Comparison of ENCODE assay signal across 12 mouse cellular contexts in the genomic region with DNA sequence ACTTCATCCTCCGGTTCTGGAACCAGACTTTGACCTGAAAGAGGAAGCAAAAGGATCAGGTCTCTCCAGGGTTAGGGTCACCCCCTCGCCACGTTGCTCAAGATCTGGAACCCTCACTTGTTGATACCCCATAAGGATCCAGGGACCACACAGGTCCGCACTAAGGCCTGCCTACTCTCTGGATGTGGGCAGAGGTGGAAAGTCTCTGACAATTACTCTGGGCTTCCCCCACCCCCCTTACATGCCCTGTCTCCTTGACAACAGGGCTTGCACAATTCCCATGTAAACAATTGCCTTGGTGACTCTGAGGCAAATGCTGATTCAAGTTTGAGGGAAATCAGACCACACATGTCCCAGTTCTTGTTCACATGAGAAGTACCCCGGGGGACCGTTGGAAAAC. TPM values are rescaled to one million over a fixed set of nuclear protein-coding genes. Genes with fewer than 3 reads are reported as not detected.
A peak's percentile ranks its signal among the peaks of the same experiment; 100 is the strongest.
DNase-seq lines count a peak whose midpoint lies in the region; ATAC-seq and TF ChIP-seq lines count a peak whose summit lies in the region.
"Had no signal": no experiment of that assay in that cellular context is flagged by ENCODE, and none has a peak within 500 bp of the region (broad histone marks: within the 10 kb centered on the region; RNA-seq: fewer than 3 reads in every experiment).

No protein-coding gene starts in this region.

- no peaks in the 10 kb centered on the region for H3K9me3 ChIP-seq in intestine, embryonic 15.5 days
- no peaks in the 10 kb centered on the region for H3K9me3 ChIP-seq in intestine, postnatal 0 days (ENCODE audit: control insufficient read depth)
- no peaks in the 10 kb centered on the region for H3K9me3 ChIP-seq in liver, embryonic 14.5 days (ENCODE audit: control insufficient read depth, low read length)
- no peaks in the 10 kb centered on the region for H3K9me3 ChIP-seq in midbrain, embryonic 14.5 days (ENCODE audit: control insufficient read depth, low read length)
- H3K9me3 ChIP-seq in kidney, embryonic 16.5 days (ENCODE audit: low read length) = no peaks in the 10 kb centered on the region
- H3K9me3 ChIP-seq: megakaryocyte, embryonic 14.5 days had no signal

- H3K4me2 ChIP-seq in intestine, embryonic 15.5 days (replicated peaks) = no peak overlapping the region
- H3K4me2 ChIP-seq in intestine, postnatal 0 days (replicated peaks; ENCODE audit: low read depth) = no peak overlapping the region
- no peak overlapping the region; the same call in 1 of the 2 replicates for H3K4me2 ChIP-seq in liver, embryonic 14.5 days (ENCODE audit: low read depth)
- H3K4me2 ChIP-seq in midbrain, embryonic 14.5 days (ENCODE audit: low read length) = no peak overlapping the region
- H3K4me2 ChIP-seq in kidney, embryonic 16.5 days (replicated peaks; ENCODE audit: low read depth, low read length) = no peak overlapping the region

- 43% methylated on average over 6 of the region's 6 CpGs for WGBS in intestine, embryonic 15.5 days
- WGBS in intestine, postnatal 0 days = 44% methylated on average over 6 of the region's 6 CpGs
- WGBS in liver, embryonic 14.5 days (ENCODE audit: insufficient replicate concordance) = 31% methylated on average over 6 of the region's 6 CpGs
- WGBS in midbrain, embryonic 14.5 days = 54% methylated on average over 6 of the region's 6 CpGs
- WGBS in kidney, embryonic 16.5 days = 70% methylated on average over 6 of the region's 6 CpGs

- no peak for TF ChIP-seq EP300 in liver, embryonic 14.5 days (IDR thresholded peaks at IDR 0.05; ENCODE audit: low read depth)

- H3K4me3 ChIP-seq in intestine, embryonic 15.5 days (replicated peaks) = no peak overlapping the region
- no peak overlapping the region for H3K4me3 ChIP-seq in intestine, postnatal 0 days (ENCODE audit: low read depth, low read length)
- H3K4me3 ChIP-seq in liver, embryonic 14.5 days (ENCODE audit: insufficient read depth in 1 of 2, low read depth in 2 of 2, low read length in 2 of 2) = no peak overlapping the region
- no peak overlapping the region for H3K4me3 ChIP-seq in midbrain, embryonic 14.5 days (replicated peaks; ENCODE audit: low read depth, low read length)
- H3K4me3 ChIP-seq in kidney, embryonic 16.5 days (ENCODE audit: low read length) = no peak overlapping the region
- H3K4me3 ChIP-seq: megakaryocyte, embryonic 14.5 days had no signal

- DNase-seq in liver, embryonic 14.5 days (ENCODE audit: low read depth in 3 of 3, low spot score in 3 of 3) = peak in 2 of 3 experiments; percentile 13 to 29
- DNase-seq in midbrain, embryonic 14.5 days = peak; percentile 29
- no peak for DNase-seq in left cerebral cortex, adult 18-20 months (ENCODE audit: low spot score in 2 of 2)
- DNase-seq: cerebellum, postnatal 25 days; heart, postnatal 4 days; thymus, postnatal 4 days had no signal

- no peak overlapping the region for H3K27ac ChIP-seq in intestine, embryonic 15.5 days
- no peak overlapping the region for H3K27ac ChIP-seq in intestine, postnatal 0 days (ENCODE audit: low read depth, low read length)
- no peak overlapping the region for H3K27ac ChIP-seq in liver, embryonic 14.5 days
- H3K27ac ChIP-seq in midbrain, embryonic 14.5 days (replicated peaks; ENCODE audit: low read depth, low read length) = no peak overlapping the region
- H3K27ac ChIP-seq in kidney, embryonic 16.5 days (ENCODE audit: low read length) = no peak overlapping the region

- TF ChIP-seq CTCF in intestine, postnatal 0 days (IDR thresholded peaks at IDR 0.05; ENCODE audit: low read depth) = no peak
- TF ChIP-seq CTCF in liver, embryonic 14.5 days (IDR thresholded peaks at IDR 0.05; ENCODE audit: low read depth) = no peak

- peaks cover 39% of the 10 kb centered on the region for H3K4me1 ChIP-seq in intestine, embryonic 15.5 days (replicated peaks)
- H3K4me1 ChIP-seq in intestine, postnatal 0 days (replicated peaks; ENCODE audit: control insufficient read depth, insufficient read depth, low read length) = peaks cover 4% of the 10 kb centered on the region; the same call in 1 of the 2 replicates
- H3K4me1 ChIP-seq in liver, embryonic 14.5 days (replicated peaks; ENCODE audit: control insufficient read depth in 2 of 2, insufficient read depth in 2 of 2, low read length in 1 of 2) = peaks cover 0 to 5% of the 10 kb centered on the region in 2 experiments; a peak in 1 of 4 replicates
- peaks cover 14% of the 10 kb centered on the region for H3K4me1 ChIP-seq in midbrain, embryonic 14.5 days (ENCODE audit: control insufficient read depth, insufficient read depth, low read length)
- H3K4me1 ChIP-seq in kidney, embryonic 16.5 days (ENCODE audit: insufficient read depth, low read length) = peaks cover 52% of the 10 kb centered on the region

- no peak overlapping the region for H3K9ac ChIP-seq in intestine, embryonic 15.5 days
- no peak overlapping the region for H3K9ac ChIP-seq in intestine, postnatal 0 days (ENCODE audit: low read depth, low read length)
- H3K9ac ChIP-seq in liver, embryonic 14.5 days (replicated peaks) = no peak overlapping the region
- no peak overlapping the region for H3K9ac ChIP-seq in midbrain, embryonic 14.5 days (replicated peaks; ENCODE audit: low read length)
- no peak overlapping the region for H3K9ac ChIP-seq in kidney, embryonic 16.5 days (replicated peaks; ENCODE audit: low read length)

- 0 out of 2 replicates have a peak, but pooled peaks have one; percentile 16 for ATAC-seq in intestine, embryonic 15.5 days
- ATAC-seq in intestine, postnatal 0 days = no peak
- ATAC-seq in common myeloid progenitor, adult 5-6 weeks (replicated peaks; ENCODE audit: low read depth, poor library complexity, severe bottlenecking) = peak; percentile 52; the same call in 1 of the 2 replicates
- ATAC-seq in liver, embryonic 14.5 days (ENCODE audit: insufficient read depth) = peak; percentile 43; the same call in 1 of the 2 replicates
- ATAC-seq in midbrain, embryonic 14.5 days (ENCODE audit: low FRiP score, low TSS enrichment) = no peak
- ATAC-seq in kidney, embryonic 16.5 days (ENCODE audit: low FRiP score, low TSS enrichment) = no peak

- no peaks in the 10 kb centered on the region for H3K36me3 ChIP-seq in intestine, embryonic 15.5 days
- no peaks in the 10 kb centered on the region for H3K36me3 ChIP-seq in intestine, postnatal 0 days (ENCODE audit: control insufficient read depth, insufficient read depth)
- no peaks in the 10 kb centered on the region for H3K36me3 ChIP-seq in liver, embryonic 14.5 days (replicated peaks; ENCODE audit: control insufficient read depth, insufficient read depth, low read depth)
- H3K36me3 ChIP-seq in midbrain, embryonic 14.5 days (ENCODE audit: control insufficient read depth, insufficient read depth, low read length) = no peaks in the 10 kb centered on the region
- no peaks in the 10 kb centered on the region for H3K36me3 ChIP-seq in kidney, embryonic 16.5 days (ENCODE audit: insufficient read depth, low read length)

- peaks cover 19% of the 10 kb centered on the region for H3K27me3 ChIP-seq in intestine, embryonic 15.5 days (replicated peaks)
- peaks cover 25% of the 10 kb centered on the region for H3K27me3 ChIP-seq in intestine, postnatal 0 days (replicated peaks; ENCODE audit: control insufficient read depth, insufficient read depth, low read length)
- H3K27me3 ChIP-seq in liver, embryonic 14.5 days (ENCODE audit: control insufficient read depth, insufficient read depth, low read length) = no peaks in the 10 kb centered on the region; the same call in 1 of the 2 replicates
- H3K27me3 ChIP-seq in midbrain, embryonic 14.5 days (ENCODE audit: control insufficient read depth, insufficient read depth, low read length) = no peaks in the 10 kb centered on the region
- 0 out of 2 replicates have a peak, but pooled peaks cover 5% of the 10 kb centered on the region for H3K27me3 ChIP-seq in kidney, embryonic 16.5 days (ENCODE audit: insufficient read depth, low read length)

RNA-seq across cellular contexts. Expression of a gene that starts 15.5 kb away (rescaled TPM):
- 4.4 and 4.5 TPM in 2 replicates for polyA plus RNA-seq in intestine, embryonic 15.5 days (2015; fragmentation: Nextera tagmentation; extraction: Ambion mirVana)
- polyA plus RNA-seq in intestine, postnatal 0 days (2015; fragmentation: Nextera tagmentation; extraction: Ambion mirVana) = 3.8 and 4.1 TPM in 2 replicates
- not detected in 2 replicates for total RNA-seq in common myeloid progenitor, adult 5-6 weeks (2017)
- polyA plus RNA-seq in liver, embryonic 14.5 days (2012; rRNA removed) = 0.28 TPM in 2 replicates
- 0.28 and 0.36 TPM in 2 replicates for polyA plus RNA-seq in liver, embryonic 14.5 days (2014; fragmentation: Nextera tagmentation; extraction: Ambion mirVana)
- polyA plus RNA-seq in midbrain, embryonic 14.5 days (2014; fragmentation: Nextera tagmentation; extraction: Ambion mirVana) = 0.25 and 0.40 TPM in 2 replicates
- under 1 TPM; 0.28 to 0.74 TPM for total RNA-seq in left cerebral cortex, adult 18-20 months (2021)
- polyA plus RNA-seq in kidney, embryonic 16.5 days (2015; fragmentation: Nextera tagmentation; extraction: Ambion mirVana) = 15.2 and 15.5 TPM in 2 replicates
- total RNA-seq: neutrophil, adult 5-6 weeks had no signal

Comparison
In these comparisons a context has a peak if more than half of its experiments do, and no peak if none do; other contexts are left out.
1. ATAC-seq: peak in intestine, embryonic 15.5 days (single experiment), common myeloid progenitor, adult 5-6 weeks (single experiment) and liver, embryonic 14.5 days (single experiment); none in intestine, postnatal 0 days (single experiment), midbrain, embryonic 14.5 days (single experiment) and kidney, embryonic 16.5 days (single experiment).
2. DNase-seq: peak in liver, embryonic 14.5 days (2 of 3) and midbrain, embryonic 14.5 days (single experiment); none in left cerebral cortex, adult 18-20 months (0 of 2).